Comparison of ENCODE assay signal across 22 mouse cellular contexts in the genomic region with DNA sequence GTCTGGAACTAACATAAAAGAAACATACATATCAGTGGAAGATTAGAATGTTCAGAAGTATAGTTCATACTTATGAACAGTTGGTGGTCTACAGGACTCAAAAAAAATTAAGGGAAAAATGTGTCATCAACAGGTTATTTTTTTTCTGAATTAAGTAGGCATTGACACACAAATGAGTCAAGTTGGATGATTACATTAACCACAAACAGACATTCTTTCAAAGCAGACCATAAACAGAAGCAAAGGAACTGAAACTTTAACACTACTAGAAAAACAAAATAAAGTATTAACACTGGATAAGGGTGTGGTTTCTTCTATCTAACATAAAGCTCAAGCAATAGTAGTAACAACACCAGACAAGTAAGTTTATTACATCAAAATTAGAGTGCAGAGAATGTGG. TPM values are rescaled to one million over a fixed set of nuclear protein-coding genes. Genes with fewer than 3 reads are reported as not detected.
"Had no signal": no experiment of that assay in that cellular context is flagged by ENCODE, and none has a peak within 500 bp of the region (broad histone marks: within the 10 kb centered on the region; RNA-seq: fewer than 3 reads in every experiment).

No protein-coding gene starts in this region.

- H3K36me3 ChIP-seq: lung, embryonic 15.5 days; midbrain, embryonic 13.5 days; midbrain, embryonic 15.5 days; neural tube, embryonic 12.5 days; stomach, embryonic 15.5 days had no signal

- H3K9me3 ChIP-seq: lung, embryonic 15.5 days; megakaryocyte, embryonic 14.5 days; midbrain, embryonic 13.5 days; midbrain, embryonic 15.5 days; neural tube, embryonic 12.5 days; stomach, embryonic 15.5 days had no signal

- H3K27ac ChIP-seq: lung, embryonic 15.5 days; macrophage; midbrain, embryonic 13.5 days; midbrain, embryonic 15.5 days; neural tube, embryonic 12.5 days; stomach, embryonic 15.5 days; stomach, postnatal 0 days had no signal

- H3K27me3 ChIP-seq: lung, embryonic 15.5 days; megakaryocyte, embryonic 14.5 days; midbrain, embryonic 13.5 days; midbrain, embryonic 15.5 days; neural tube, embryonic 12.5 days; stomach, embryonic 15.5 days had no signal

- H3K9ac ChIP-seq: lung, embryonic 15.5 days; midbrain, embryonic 13.5 days; midbrain, embryonic 15.5 days; neural tube, embryonic 12.5 days; stomach, embryonic 15.5 days had no signal

- H3K4me3 ChIP-seq: lung, embryonic 15.5 days; megakaryocyte, embryonic 14.5 days; midbrain, embryonic 13.5 days; midbrain, embryonic 15.5 days; neural tube, embryonic 12.5 days; stomach, embryonic 15.5 days had no signal

- ATAC-seq: lung, postnatal 0 days; midbrain, embryonic 13.5 days; midbrain, embryonic 15.5 days had no signal

- H3K4me1 ChIP-seq: lung, embryonic 15.5 days; midbrain, embryonic 13.5 days; midbrain, embryonic 15.5 days; neural tube, embryonic 12.5 days; stomach, embryonic 15.5 days had no signal

- DNase-seq: lung, adult 2 months; lung, postnatal 14 days; lung, postnatal 36 days; right cerebral cortex, postnatal 14 days; thymus, adult 2 months; thymus, postnatal 25 days; thymus, postnatal 4 days had no signal

RNA-seq across cellular contexts. Expression of gene 1700057G04Rik, which starts 59.7 kb away (rescaled TPM):
- total RNA-seq: midbrain, postnatal 0 days; neutrophil, adult 5-6 weeks had no signal
- polyA plus RNA-seq: lung, adult 2 months; lung, embryonic 15.5 days; lung, postnatal 0 days; macrophage; midbrain, embryonic 11.5 days; midbrain, embryonic 13.5 days; midbrain, embryonic 15.5 days; midbrain, postnatal 0 days; neural tube, embryonic 12.5 days; neural tube, embryonic 14.5 days; spleen, adult 2 months; stomach, embryonic 15.5 days; stomach, postnatal 0 days; thymus, adult 2 months; urinary bladder, adult 2 months had no signal
